Mouse (Mus musculus): Measurements from ENCODE around the gene Kitl. TPM values are rescaled to one million over a fixed set of nuclear protein-coding genes. Genes with fewer than 3 reads are reported as not detected.
A peak's percentile ranks its signal among the peaks of the same experiment; 100 is the strongest.

Gene Kitl
- polyA plus RNA-seq, 1 experiment from 2014 or later = 55.5 TPM

DNA sequence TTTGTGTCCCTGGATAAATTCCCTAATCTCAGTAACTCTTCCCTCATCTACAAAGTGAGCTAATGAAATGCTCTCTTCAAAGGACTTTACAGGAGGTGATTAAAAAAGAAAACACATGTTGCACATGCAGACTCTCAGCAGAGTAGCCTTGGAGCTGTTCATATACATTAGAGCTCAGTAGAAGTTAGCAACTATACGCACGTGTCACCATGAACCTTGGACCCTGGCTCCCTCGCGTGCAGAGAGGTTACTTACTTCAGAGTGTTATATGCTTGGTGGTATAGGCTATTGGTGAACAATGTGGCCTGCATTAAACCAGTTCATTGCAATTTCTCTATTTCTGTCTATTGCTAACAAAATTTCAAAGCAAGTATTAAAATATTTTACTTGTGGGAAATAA, 14.0 kb upstream of the Kitl start:
- Histone ChIP-seq H3K27me3 (ENCODE audit: control insufficient read depth, insufficient read depth, low read length) (no peaks in the 10 kb centered on the region), H3K4me1 (ENCODE audit: control insufficient read depth, insufficient read depth, low read length) (no peaks in the 10 kb centered on the region), H3K27ac (ENCODE audit: low read length) (no peak overlapping the region), H3K36me3 (ENCODE audit: control insufficient read depth, insufficient read depth, low read length) (no peaks in the 10 kb centered on the region), H3K9ac (replicated peaks; ENCODE audit: low read depth, low read length) (no peak overlapping the region), H3K9me3 (ENCODE audit: control insufficient read depth, low read depth, low read length) (no peaks in the 10 kb centered on the region), H3K4me3 (ENCODE audit: low read depth, low read length) (no peak overlapping the region), H3K4me2 (replicated peaks; ENCODE audit: low read depth, low read length) (no peak overlapping the region)
- no peak for ATAC-seq (ENCODE audit: insufficient number of reproducible peaks, insufficient read depth, low FRiP score, low read depth)
- 64% methylated on average over 4 of the region's 4 CpGs for WGBS

DNA sequence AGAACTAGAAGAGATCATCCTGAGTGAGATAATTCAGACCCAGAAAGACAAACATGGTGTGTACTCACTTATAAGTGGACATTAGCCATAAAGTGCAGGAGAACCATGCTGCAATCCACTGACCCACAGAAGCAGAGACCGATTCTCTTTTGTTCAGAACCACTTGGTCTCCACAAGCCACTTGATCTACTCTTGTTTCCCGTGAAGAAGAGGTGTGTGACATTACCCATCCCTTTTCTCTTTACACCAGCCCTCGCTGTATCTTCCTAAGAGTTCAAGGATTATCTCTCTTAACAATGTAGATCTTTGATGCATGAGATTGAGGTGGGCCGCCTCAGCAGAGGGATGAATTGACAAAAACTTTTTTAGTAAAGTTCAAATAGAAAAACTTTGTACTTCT, 11.6 kb upstream of the Kitl start:
- Histone ChIP-seq H3K4me1 (ENCODE audit: control insufficient read depth, insufficient read depth, low read length) (no peaks in the 10 kb centered on the region), H3K27ac (ENCODE audit: low read length) (no peak overlapping the region), H3K9ac (replicated peaks; ENCODE audit: low read depth, low read length) (no peak overlapping the region), H3K4me3 (ENCODE audit: low read depth, low read length) (no peak overlapping the region), H3K4me2 (replicated peaks; ENCODE audit: low read depth, low read length) (no peak overlapping the region), H3K27me3 (ENCODE audit: control insufficient read depth, insufficient read depth, low read length) (no peaks in the 10 kb centered on the region), H3K9me3 (ENCODE audit: control insufficient read depth, low read depth, low read length) (no peaks in the 10 kb centered on the region), H3K36me3 (ENCODE audit: control insufficient read depth, insufficient read depth, low read length) (no peaks in the 10 kb centered on the region)
- ATAC-seq (ENCODE audit: insufficient number of reproducible peaks, insufficient read depth, low FRiP score, low read depth) = no peak
- WGBS = 90% methylated on average over 4 of the region's 4 CpGs

DNA sequence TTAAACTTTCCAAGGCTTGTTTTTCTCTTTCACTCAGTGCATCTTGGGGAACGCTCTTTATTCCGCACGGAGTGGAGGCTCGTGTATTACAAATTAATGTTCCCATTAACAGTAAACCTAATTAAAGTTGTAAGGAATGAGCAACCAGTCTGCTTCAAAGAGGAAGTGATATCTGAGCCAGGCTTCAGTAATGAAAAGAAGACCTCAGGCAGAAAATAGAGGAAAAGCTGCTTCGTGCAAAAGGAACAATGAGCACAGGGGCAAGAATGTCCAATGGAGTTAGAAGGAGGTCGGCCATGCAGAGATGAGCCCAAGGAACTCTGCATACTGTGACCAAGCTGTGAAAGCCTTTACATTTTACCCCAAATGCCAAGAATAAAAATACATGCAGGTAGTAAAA, 5.7 kb upstream of the Kitl start:
- Histone ChIP-seq H3K9ac (replicated peaks; ENCODE audit: low read depth, low read length) (no peak overlapping the region), H3K4me1 (ENCODE audit: control insufficient read depth, insufficient read depth, low read length) (no peaks in the 10 kb centered on the region), H3K27ac (ENCODE audit: low read length) (no peak overlapping the region), H3K4me3 (ENCODE audit: low read depth, low read length) (no peak overlapping the region), H3K27me3 (ENCODE audit: control insufficient read depth, insufficient read depth, low read length) (no peaks in the 10 kb centered on the region), H3K4me2 (replicated peaks; ENCODE audit: low read depth, low read length) (no peak overlapping the region), H3K36me3 (ENCODE audit: control insufficient read depth, insufficient read depth, low read length) (no peaks in the 10 kb centered on the region), H3K9me3 (ENCODE audit: control insufficient read depth, low read depth, low read length) (no peaks in the 10 kb centered on the region)
- ATAC-seq (ENCODE audit: insufficient number of reproducible peaks, insufficient read depth, low FRiP score, low read depth) = no peak
- WGBS = 85% methylated on average over 6 of the region's 6 CpGs

DNA sequence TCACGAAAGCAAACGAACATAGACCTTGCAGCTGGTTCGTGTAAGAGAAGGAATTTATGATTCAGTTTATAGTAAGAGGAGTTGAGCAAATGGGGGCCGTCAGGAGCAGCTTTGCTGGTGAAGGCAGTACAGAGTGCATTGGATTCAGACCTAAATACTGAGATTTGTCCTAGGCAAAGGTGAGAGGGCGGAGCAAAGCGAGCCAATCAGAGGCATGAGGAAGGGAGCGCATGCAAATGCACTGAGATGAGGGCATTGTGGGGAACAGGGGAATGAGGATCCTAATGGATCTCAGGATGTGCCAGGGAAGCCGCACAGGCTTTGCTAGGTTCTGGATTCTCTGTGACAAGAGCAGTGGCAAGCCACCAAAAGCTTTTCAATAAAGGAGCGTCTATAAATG, 5.1 kb upstream of the Kitl start:
- ATAC-seq (ENCODE audit: insufficient number of reproducible peaks, insufficient read depth, low FRiP score, low read depth) = no peak
- H3K9me3 ChIP-seq (ENCODE audit: control insufficient read depth, low read depth, low read length) = no peaks in the 10 kb centered on the region
- no peak overlapping the region for H3K27ac ChIP-seq (ENCODE audit: low read length)
- no peak overlapping the region for H3K4me2 ChIP-seq (replicated peaks; ENCODE audit: low read depth, low read length)
- H3K4me3 ChIP-seq (ENCODE audit: low read depth, low read length) = no peak overlapping the region
- H3K36me3 ChIP-seq (ENCODE audit: control insufficient read depth, insufficient read depth, low read length) = no peaks in the 10 kb centered on the region
- H3K9ac ChIP-seq (replicated peaks; ENCODE audit: low read depth, low read length) = no peak overlapping the region
- H3K4me1 ChIP-seq (ENCODE audit: control insufficient read depth, insufficient read depth, low read length) = no peaks in the 10 kb centered on the region
- 58% methylated on average over 9 of the region's 9 CpGs for WGBS
- H3K27me3 ChIP-seq (ENCODE audit: control insufficient read depth, insufficient read depth, low read length) = no peaks in the 10 kb centered on the region

DNA sequence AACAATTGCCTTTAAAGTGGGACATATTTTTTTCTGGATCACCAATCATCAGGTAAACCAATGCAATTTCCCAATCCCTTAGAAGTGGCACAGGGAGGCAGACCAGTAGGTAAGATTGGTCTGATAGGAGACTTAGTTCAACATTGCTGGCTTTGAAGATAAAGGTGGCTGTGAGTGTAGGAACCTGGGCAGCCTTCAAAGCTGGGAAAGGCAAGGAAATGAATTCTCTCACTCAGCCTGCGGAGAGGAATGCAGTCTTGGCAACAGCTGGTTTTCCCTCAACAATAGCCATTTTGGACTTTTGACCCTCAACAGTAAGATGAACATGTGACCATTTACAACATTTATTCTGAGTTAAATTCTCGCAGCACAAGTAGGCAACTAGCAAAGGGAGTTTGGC, 1.3 kb upstream of the Kitl start:
- H3K27ac ChIP-seq (ENCODE audit: low read length) = no peak overlapping the region
- no peak overlapping the region for H3K9ac ChIP-seq (replicated peaks; ENCODE audit: low read depth, low read length)
- ATAC-seq (ENCODE audit: insufficient number of reproducible peaks, insufficient read depth, low FRiP score, low read depth) = no peak
- H3K4me2 ChIP-seq (replicated peaks; ENCODE audit: low read depth, low read length) = no peak overlapping the region
- no peaks in the 10 kb centered on the region for H3K4me1 ChIP-seq (ENCODE audit: control insufficient read depth, insufficient read depth, low read length)
- no peaks in the 10 kb centered on the region for H3K36me3 ChIP-seq (ENCODE audit: control insufficient read depth, insufficient read depth, low read length)
- no peak overlapping the region for H3K4me3 ChIP-seq (ENCODE audit: low read depth, low read length)
- WGBS = 25% methylated on average over 2 of the region's 2 CpGs
- H3K9me3 ChIP-seq (ENCODE audit: control insufficient read depth, low read depth, low read length) = no peaks in the 10 kb centered on the region
- no peaks in the 10 kb centered on the region for H3K27me3 ChIP-seq (ENCODE audit: control insufficient read depth, insufficient read depth, low read length)

DNA sequence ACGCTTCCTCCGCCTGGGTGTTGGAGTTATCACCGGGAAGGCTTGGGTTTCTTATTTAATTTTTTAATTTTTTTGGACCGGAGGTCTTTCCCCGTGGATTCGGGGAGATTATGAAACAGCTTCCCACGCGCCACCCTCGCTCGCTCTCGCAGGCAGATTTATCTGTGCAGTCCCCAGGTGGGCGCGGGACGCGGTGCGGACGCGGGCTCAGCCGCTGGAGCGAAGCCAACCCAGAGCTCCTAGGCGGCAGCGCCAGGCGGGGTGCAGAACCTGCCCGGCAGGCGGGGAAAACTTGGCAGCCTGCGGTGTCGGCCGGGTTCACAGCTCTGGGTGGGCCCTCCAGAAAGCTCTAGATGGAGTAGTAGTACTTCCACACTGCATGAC, 888 bp downstream of the Kitl start:
- Histone ChIP-seq H3K9me3 (ENCODE audit: control insufficient read depth, low read depth, low read length) (no peaks in the 10 kb centered on the region), H3K27ac (ENCODE audit: low read length) (peak overlapping the region; percentile 90), H3K9ac (replicated peaks; ENCODE audit: low read depth, low read length) (peak overlapping the region; percentile 76), H3K4me1 (ENCODE audit: control insufficient read depth, insufficient read depth, low read length) (no peaks in the 10 kb centered on the region), H3K4me2 (replicated peaks; ENCODE audit: low read depth, low read length) (peak overlapping the region; percentile 54), H3K4me3 (ENCODE audit: low read depth, low read length) (peak overlapping the region; percentile 83), H3K36me3 (ENCODE audit: control insufficient read depth, insufficient read depth, low read length) (peaks cover under 1% of the 10 kb centered on the region; the same call in 1 of the 2 replicates), H3K27me3 (ENCODE audit: control insufficient read depth, insufficient read depth, low read length) (no peaks in the 10 kb centered on the region)
- under 1% methylated on average over 28 of the region's 28 CpGs for WGBS
- ATAC-seq (ENCODE audit: insufficient number of reproducible peaks, insufficient read depth, low FRiP score, low read depth) = peak; percentile 38; the same call in 1 of the 2 replicates

DNA sequence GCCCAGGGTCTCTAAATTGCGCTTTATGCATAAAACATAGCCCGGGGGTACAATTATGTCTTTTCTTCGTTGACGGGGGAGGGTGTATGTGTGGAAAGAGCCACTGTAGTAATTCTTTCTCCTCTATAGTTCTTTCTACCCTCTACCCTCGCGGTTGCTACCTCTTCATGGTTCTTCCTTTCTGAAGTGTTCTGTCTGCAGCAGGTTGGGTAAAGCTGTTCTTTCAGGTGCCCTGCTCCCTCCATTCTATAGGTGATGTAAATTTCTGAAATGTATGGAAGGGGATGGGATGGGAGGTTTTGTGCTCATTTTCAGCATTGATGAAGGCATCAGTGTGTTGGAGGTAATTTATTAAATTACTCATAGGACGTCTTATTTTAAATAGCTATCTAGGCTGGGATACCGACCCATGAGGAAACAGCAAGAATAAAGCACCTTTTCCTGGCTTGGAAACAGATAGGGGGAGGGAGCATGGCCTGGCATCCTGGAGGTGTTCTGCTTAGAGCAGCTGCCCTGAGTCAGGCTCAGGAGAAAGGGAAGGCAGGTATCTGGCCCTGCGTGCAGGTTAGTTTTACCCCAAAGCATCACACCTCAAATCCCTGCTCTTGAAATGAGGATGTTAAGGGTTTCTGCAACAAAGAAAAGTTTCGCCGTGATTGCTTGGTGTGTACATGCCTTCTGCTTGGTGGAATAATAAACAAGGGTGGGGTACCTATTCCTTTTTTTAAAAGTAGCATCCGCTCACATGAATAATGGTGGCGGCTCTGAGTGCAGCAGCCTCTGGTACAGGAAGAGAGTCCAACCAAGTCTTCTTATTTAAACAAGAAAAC, 1.7 kb downstream of the Kitl start:
- Histone ChIP-seq H3K36me3 (ENCODE audit: control insufficient read depth, insufficient read depth, low read length) (peaks cover 4% of the 10 kb centered on the region; the same call in 1 of the 2 replicates), H3K9me3 (ENCODE audit: control insufficient read depth, low read depth, low read length) (no peaks in the 10 kb centered on the region), H3K27me3 (ENCODE audit: control insufficient read depth, insufficient read depth, low read length) (no peaks in the 10 kb centered on the region), H3K27ac (ENCODE audit: low read length) (no peak overlapping the region), H3K9ac (replicated peaks; ENCODE audit: low read depth, low read length) (no peak overlapping the region; the same call in 1 of the 2 replicates), H3K4me1 (ENCODE audit: control insufficient read depth, insufficient read depth, low read length) (no peaks in the 10 kb centered on the region), H3K4me3 (ENCODE audit: low read depth, low read length) (peak overlapping the region; percentile 83), H3K4me2 (replicated peaks; ENCODE audit: low read depth, low read length) (peak overlapping the region; percentile 54)
- WGBS = 11% methylated on average over 13 of the region's 13 CpGs
- no peak for ATAC-seq (ENCODE audit: insufficient number of reproducible peaks, insufficient read depth, low FRiP score, low read depth)

DNA sequence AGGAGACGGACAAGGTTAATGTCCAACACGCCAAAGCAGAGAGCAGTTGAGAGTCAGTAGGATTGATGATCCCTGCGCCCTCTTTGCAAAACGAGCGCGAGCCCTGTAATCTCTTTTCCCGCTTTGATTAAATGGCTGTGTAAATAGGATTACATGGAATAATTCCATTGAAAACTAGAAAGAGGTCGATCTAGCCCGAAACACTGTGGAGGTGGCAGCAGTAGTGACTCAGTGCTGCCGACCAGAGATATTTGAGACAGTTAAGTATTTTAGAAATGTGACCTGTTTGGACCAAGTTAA, 2.3 kb downstream of the Kitl start:
- ATAC-seq (ENCODE audit: insufficient number of reproducible peaks, insufficient read depth, low FRiP score, low read depth) = no peak
- no peak overlapping the region for H3K27ac ChIP-seq (ENCODE audit: low read length)
- H3K4me3 ChIP-seq (ENCODE audit: low read depth, low read length) = peak overlapping the region; percentile 83
- peak overlapping the region; percentile 54 for H3K4me2 ChIP-seq (replicated peaks; ENCODE audit: low read depth, low read length)
- H3K4me1 ChIP-seq (ENCODE audit: control insufficient read depth, insufficient read depth, low read length) = no peaks in the 10 kb centered on the region
- WGBS = 4% methylated on average over 10 of the region's 10 CpGs
- no peaks in the 10 kb centered on the region for H3K27me3 ChIP-seq (ENCODE audit: control insufficient read depth, insufficient read depth, low read length)
- no peak overlapping the region; the same call in 1 of the 2 replicates for H3K9ac ChIP-seq (replicated peaks; ENCODE audit: low read depth, low read length)
- peaks cover 4% of the 10 kb centered on the region; the same call in 1 of the 2 replicates for H3K36me3 ChIP-seq (ENCODE audit: control insufficient read depth, insufficient read depth, low read length)
- no peaks in the 10 kb centered on the region for H3K9me3 ChIP-seq (ENCODE audit: control insufficient read depth, low read depth, low read length)

DNA sequence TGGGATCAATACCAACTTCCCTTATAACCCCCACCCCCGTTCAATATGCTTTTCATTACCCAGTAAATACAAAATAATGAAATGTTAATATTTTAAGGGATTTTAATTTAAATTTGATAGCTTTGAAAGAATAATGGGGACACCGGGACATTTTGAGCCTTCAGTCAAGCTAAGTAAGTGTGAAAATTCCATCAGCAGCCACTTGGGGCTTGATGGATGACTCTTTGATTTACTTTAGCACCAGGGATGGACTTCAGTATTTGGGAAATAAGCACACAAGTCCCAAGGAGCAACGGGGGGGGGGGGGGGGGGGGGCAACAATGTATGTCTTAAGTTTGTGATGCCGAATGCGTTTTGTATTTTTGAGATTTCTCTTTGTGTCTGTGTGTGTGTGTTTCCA, 3.1 kb downstream of the Kitl start:
- H3K9me3 ChIP-seq (ENCODE audit: control insufficient read depth, low read depth, low read length) = no peaks in the 10 kb centered on the region
- peak overlapping the region; percentile 54 for H3K4me2 ChIP-seq (replicated peaks; ENCODE audit: low read depth, low read length)
- H3K27me3 ChIP-seq (ENCODE audit: control insufficient read depth, insufficient read depth, low read length) = no peaks in the 10 kb centered on the region
- H3K9ac ChIP-seq (replicated peaks; ENCODE audit: low read depth, low read length) = no peak overlapping the region
- ATAC-seq (ENCODE audit: insufficient number of reproducible peaks, insufficient read depth, low FRiP score, low read depth) = no peak
- WGBS = 22% methylated on average over 5 of the region's 5 CpGs
- H3K27ac ChIP-seq (ENCODE audit: low read length) = no peak overlapping the region
- H3K4me3 ChIP-seq (ENCODE audit: low read depth, low read length) = peak overlapping the region; percentile 83
- peaks cover 4% of the 10 kb centered on the region; the same call in 1 of the 2 replicates for H3K36me3 ChIP-seq (ENCODE audit: control insufficient read depth, insufficient read depth, low read length)
- no peaks in the 10 kb centered on the region for H3K4me1 ChIP-seq (ENCODE audit: control insufficient read depth, insufficient read depth, low read length)

All from stomach, embryonic 14.5 days (tissue).